Mouse (Mus musculus): Measurements from ENCODE around the gene Naa20. TPM values are rescaled to one million over a fixed set of nuclear protein-coding genes. Genes with fewer than 3 reads are reported as not detected.
A peak's percentile ranks its signal among the peaks of the same experiment; 100 is the strongest.

Naa20 gene
- polyA plus RNA-seq, 1 experiment from 2014 or later = 145 TPM

GRCm38 (mm10) chr2:145941403-145941802, 39.5 kb downstream of the Naa20 start:
- H3K4me3 ChIP-seq (ENCODE audit: low read depth, low read length) = no peak overlapping the region
- no peak for ATAC-seq (ENCODE audit: low read depth)
- H3K9me3 ChIP-seq (ENCODE audit: control insufficient read depth, low read length) = no peaks in the 10 kb centered on the region
- no peak overlapping the region for H3K27ac ChIP-seq (ENCODE audit: low read depth, low read length)
- no peaks in the 10 kb centered on the region for H3K27me3 ChIP-seq (ENCODE audit: control insufficient read depth, insufficient read depth, low read length)
- H3K4me2 ChIP-seq (ENCODE audit: low read depth, low read length) = no peak overlapping the region
- no peaks in the 10 kb centered on the region for H3K4me1 ChIP-seq (ENCODE audit: control insufficient read depth, insufficient read depth, low read length)
- no peaks in the 10 kb centered on the region for H3K36me3 ChIP-seq (ENCODE audit: control insufficient read depth, insufficient read depth, low read length)
- no peak overlapping the region for H3K9ac ChIP-seq (replicated peaks; ENCODE audit: low read depth, low read length)
- WGBS = 71% methylated on average over 3 of the region's 3 CpGs

DNA sequence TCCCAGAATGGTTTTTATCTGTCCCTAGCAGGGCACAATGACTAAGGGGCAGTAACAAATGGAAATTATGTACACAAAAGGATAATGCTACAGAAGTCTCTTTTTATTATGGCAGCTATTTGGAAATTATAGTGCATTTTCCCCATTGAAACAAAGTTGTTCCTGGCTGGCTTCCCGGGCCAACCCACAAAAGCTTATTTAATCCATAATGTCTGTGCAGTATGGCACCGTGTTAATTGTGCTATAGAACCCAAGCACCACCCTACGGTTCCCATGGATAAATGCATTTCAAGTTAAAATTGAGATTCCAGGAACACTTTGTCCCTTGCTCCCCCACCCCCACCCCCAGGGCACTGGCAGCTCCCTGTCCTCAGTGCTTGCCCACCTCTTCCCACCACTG, 42.4 kb downstream of the Naa20 start:
- Histone ChIP-seq H3K4me1 (ENCODE audit: control insufficient read depth, insufficient read depth, low read length) (no peaks in the 10 kb centered on the region), H3K36me3 (ENCODE audit: control insufficient read depth, insufficient read depth, low read length) (no peaks in the 10 kb centered on the region), H3K4me3 (ENCODE audit: low read depth, low read length) (no peak overlapping the region), H3K27ac (ENCODE audit: low read depth, low read length) (no peak overlapping the region), H3K9me3 (ENCODE audit: control insufficient read depth, low read length) (no peaks in the 10 kb centered on the region), H3K4me2 (ENCODE audit: low read depth, low read length) (no peak overlapping the region), H3K9ac (replicated peaks; ENCODE audit: low read depth, low read length) (no peak overlapping the region), H3K27me3 (ENCODE audit: control insufficient read depth, insufficient read depth, low read length) (no peaks in the 10 kb centered on the region)
- WGBS = 55% methylated on average over 3 of the region's 3 CpGs
- ATAC-seq (ENCODE audit: low read depth) = no peak

DNA sequence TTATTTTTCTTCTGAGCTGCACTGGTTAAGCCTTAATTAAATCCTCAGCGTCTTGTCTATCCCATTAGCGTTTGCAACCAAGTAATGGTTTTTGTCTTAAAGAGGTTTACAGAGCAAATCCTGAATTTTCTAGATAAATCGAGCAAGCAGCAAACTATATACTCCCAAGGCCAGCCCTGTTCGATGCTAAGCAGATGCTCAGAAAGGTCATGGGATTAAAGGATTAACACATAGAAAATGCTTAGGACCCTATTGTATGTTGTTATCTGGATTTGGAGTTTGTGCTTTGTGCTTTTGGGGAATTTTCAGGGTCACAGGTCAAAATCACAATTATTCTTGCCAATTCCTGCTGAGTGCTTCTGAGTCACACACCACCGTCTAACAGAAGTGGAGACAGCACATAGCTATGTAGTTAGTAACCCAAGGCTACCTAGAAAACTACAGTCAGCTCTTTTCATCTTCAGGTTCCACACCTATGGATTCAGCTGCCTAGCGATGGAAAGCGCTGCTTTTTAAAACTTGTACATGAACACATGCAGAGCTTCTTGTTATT, 46.6 kb downstream of the Naa20 start:
- Histone ChIP-seq H3K4me1 (ENCODE audit: control insufficient read depth, insufficient read depth, low read length) (peaks cover 3% of the 10 kb centered on the region; the same call in 1 of the 2 replicates), H3K27me3 (ENCODE audit: control insufficient read depth, insufficient read depth, low read length) (no peaks in the 10 kb centered on the region), H3K36me3 (ENCODE audit: control insufficient read depth, insufficient read depth, low read length) (no peaks in the 10 kb centered on the region), H3K4me3 (ENCODE audit: low read depth, low read length) (no peak overlapping the region), H3K27ac (ENCODE audit: low read depth, low read length) (no peak overlapping the region), H3K9ac (replicated peaks; ENCODE audit: low read depth, low read length) (no peak overlapping the region), H3K4me2 (ENCODE audit: low read depth, low read length) (no peak overlapping the region), H3K9me3 (ENCODE audit: control insufficient read depth, low read length) (no peaks in the 10 kb centered on the region)
- 74% methylated on average over 7 of the region's 7 CpGs for WGBS
- ATAC-seq (ENCODE audit: low read depth) = no peak

DNA sequence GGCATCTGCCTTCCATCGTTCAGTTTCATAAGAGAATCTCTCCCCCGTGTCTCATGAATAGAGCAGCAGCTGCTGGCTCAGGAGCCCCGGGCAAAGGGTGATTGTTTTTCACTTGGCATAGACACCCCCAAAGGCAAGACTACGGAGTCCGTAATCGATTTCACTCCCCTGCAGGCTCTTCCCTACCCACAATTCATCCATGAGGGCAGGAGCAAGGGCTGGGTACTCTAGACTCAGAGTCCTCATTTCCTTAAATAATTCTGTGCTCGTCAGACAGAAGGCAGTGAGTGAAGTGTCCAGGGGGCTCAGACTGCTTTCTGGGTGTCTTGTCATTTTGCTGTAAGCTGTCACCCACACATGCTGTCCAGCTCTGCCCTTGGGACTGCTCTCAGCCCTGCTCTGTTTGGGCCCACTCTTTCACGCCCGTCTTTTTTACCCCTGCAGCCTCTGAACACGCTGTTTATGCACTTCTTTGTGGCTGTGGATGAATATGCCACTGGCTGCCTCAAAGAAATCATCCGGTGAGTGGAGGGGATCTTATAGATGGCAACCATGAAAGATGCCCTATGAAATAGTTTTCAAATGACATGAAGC, 47.7 kb downstream of the Naa20 start:
- ATAC-seq (ENCODE audit: low read depth) = peak; percentile 73
- Histone ChIP-seq H3K27ac (ENCODE audit: low read depth, low read length) (peak overlapping the region; percentile 16; the same call in 1 of the 2 replicates), H3K27me3 (ENCODE audit: control insufficient read depth, insufficient read depth, low read length) (no peaks in the 10 kb centered on the region), H3K4me3 (ENCODE audit: low read depth, low read length) (no peak overlapping the region), H3K36me3 (ENCODE audit: control insufficient read depth, insufficient read depth, low read length) (no peaks in the 10 kb centered on the region), H3K9ac (replicated peaks; ENCODE audit: low read depth, low read length) (0 out of 2 replicates have a peak overlapping the region, but pooled peaks have one; percentile 17), H3K9me3 (ENCODE audit: control insufficient read depth, low read length) (no peaks in the 10 kb centered on the region), H3K4me2 (ENCODE audit: low read depth, low read length) (no peak overlapping the region), H3K4me1 (ENCODE audit: control insufficient read depth, insufficient read depth, low read length) (peaks cover 3% of the 10 kb centered on the region; the same call in 1 of the 2 replicates)
- WGBS = 14% methylated on average over 11 of the region's 11 CpGs

DNA sequence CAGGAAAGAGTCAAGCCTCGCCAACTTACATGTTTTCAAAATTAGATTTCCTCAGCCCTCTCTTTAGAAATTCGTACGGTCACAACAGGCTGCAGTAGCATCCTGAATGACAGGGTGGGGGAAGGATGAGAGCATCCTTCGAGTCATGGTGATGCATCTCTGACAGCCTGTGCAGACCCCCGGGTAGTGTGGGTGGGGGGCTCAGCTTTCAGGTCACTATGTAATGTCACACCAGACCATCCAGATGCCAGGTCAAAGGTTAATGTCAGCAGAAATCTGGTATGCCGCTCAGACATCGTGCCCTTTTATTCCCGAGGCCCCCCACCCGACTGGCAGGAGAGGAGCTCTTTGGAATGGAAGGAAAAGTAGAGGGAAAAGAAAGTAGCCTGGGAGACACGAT, 48.3 kb downstream of the Naa20 start:
- Histone ChIP-seq H3K4me3 (ENCODE audit: low read depth, low read length) (no peak overlapping the region), H3K27ac (ENCODE audit: low read depth, low read length) (no peak overlapping the region), H3K36me3 (ENCODE audit: control insufficient read depth, insufficient read depth, low read length) (no peaks in the 10 kb centered on the region), H3K27me3 (ENCODE audit: control insufficient read depth, insufficient read depth, low read length) (no peaks in the 10 kb centered on the region), H3K9me3 (ENCODE audit: control insufficient read depth, low read length) (no peaks in the 10 kb centered on the region), H3K9ac (replicated peaks; ENCODE audit: low read depth, low read length) (no peak overlapping the region), H3K4me1 (ENCODE audit: control insufficient read depth, insufficient read depth, low read length) (peaks cover 3% of the 10 kb centered on the region; the same call in 1 of the 2 replicates), H3K4me2 (ENCODE audit: low read depth, low read length) (no peak overlapping the region)
- ATAC-seq (ENCODE audit: low read depth) = no peak
- WGBS = 12% methylated on average over 10 of the region's 10 CpGs

DNA sequence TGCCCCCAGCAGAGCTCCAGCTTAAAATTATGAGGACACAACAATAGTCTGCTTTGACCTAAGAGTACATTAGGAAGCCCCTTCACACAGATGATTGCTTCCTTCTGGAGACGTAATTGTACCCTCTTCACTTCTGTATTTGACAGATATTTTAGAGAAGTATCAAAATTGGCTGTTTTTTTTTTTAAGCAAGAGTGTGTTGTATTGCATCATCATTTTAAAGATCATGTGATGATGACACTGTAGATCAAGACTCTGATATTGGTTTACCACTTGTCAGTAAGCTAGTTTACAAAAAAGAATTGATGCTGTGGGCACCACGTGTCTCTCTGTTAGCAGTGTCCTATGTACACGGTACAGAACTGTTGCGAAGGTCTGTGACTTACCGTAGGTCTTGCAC, 50.8 kb downstream of the Naa20 start:
- Histone ChIP-seq H3K9me3 (ENCODE audit: control insufficient read depth, low read length) (no peaks in the 10 kb centered on the region), H3K4me2 (ENCODE audit: low read depth, low read length) (no peak overlapping the region), H3K27me3 (ENCODE audit: control insufficient read depth, insufficient read depth, low read length) (no peaks in the 10 kb centered on the region), H3K9ac (replicated peaks; ENCODE audit: low read depth, low read length) (no peak overlapping the region), H3K36me3 (ENCODE audit: control insufficient read depth, insufficient read depth, low read length) (no peaks in the 10 kb centered on the region), H3K27ac (ENCODE audit: low read depth, low read length) (no peak overlapping the region), H3K4me3 (ENCODE audit: low read depth, low read length) (no peak overlapping the region), H3K4me1 (ENCODE audit: control insufficient read depth, insufficient read depth, low read length) (peaks cover 3% of the 10 kb centered on the region; the same call in 1 of the 2 replicates)
- ATAC-seq (ENCODE audit: low read depth) = no peak
- WGBS = 51% methylated on average over 5 of the region's 5 CpGs

DNA sequence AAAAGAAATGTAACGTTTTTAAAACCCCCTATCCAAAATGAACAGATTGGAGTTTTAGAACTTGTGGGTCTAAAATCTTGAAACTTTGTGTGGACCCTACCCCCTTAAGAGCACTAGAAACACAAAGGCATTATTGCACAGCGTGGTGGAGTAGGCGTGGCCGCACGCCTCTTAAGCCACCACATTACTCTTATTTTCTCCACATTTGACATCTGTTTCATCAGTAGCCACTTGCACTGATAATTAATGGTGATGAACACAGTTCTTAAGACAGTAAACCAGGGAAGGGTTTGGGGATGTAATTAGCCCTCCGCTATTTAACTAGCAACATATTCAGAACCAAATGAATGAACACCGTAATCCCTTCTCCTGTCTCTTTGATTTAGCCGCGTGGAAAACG, 53.9 kb downstream of the Naa20 start:
- H3K4me1 ChIP-seq (ENCODE audit: control insufficient read depth, insufficient read depth, low read length) = no peaks in the 10 kb centered on the region
- H3K27me3 ChIP-seq (ENCODE audit: control insufficient read depth, insufficient read depth, low read length) = no peaks in the 10 kb centered on the region
- ATAC-seq (ENCODE audit: low read depth) = no peak
- no peak overlapping the region for H3K4me2 ChIP-seq (ENCODE audit: low read depth, low read length)
- 36% methylated on average over 10 of the region's 10 CpGs for WGBS
- no peak overlapping the region for H3K9ac ChIP-seq (replicated peaks; ENCODE audit: low read depth, low read length)
- no peaks in the 10 kb centered on the region for H3K36me3 ChIP-seq (ENCODE audit: control insufficient read depth, insufficient read depth, low read length)
- H3K9me3 ChIP-seq (ENCODE audit: control insufficient read depth, low read length) = no peaks in the 10 kb centered on the region
- H3K4me3 ChIP-seq (ENCODE audit: low read depth, low read length) = no peak overlapping the region
- H3K27ac ChIP-seq (ENCODE audit: low read depth, low read length) = no peak overlapping the region

GRCm38 (mm10) chr2:145956318-145956717, 54.4 kb downstream of the Naa20 start:
- Histone ChIP-seq H3K27ac (ENCODE audit: low read depth, low read length) (no peak overlapping the region), H3K4me3 (ENCODE audit: low read depth, low read length) (no peak overlapping the region), H3K4me1 (ENCODE audit: control insufficient read depth, insufficient read depth, low read length) (no peaks in the 10 kb centered on the region), H3K36me3 (ENCODE audit: control insufficient read depth, insufficient read depth, low read length) (no peaks in the 10 kb centered on the region), H3K27me3 (ENCODE audit: control insufficient read depth, insufficient read depth, low read length) (no peaks in the 10 kb centered on the region), H3K4me2 (ENCODE audit: low read depth, low read length) (no peak overlapping the region), H3K9me3 (ENCODE audit: control insufficient read depth, low read length) (no peaks in the 10 kb centered on the region), H3K9ac (replicated peaks; ENCODE audit: low read depth, low read length) (no peak overlapping the region)
- no peak for ATAC-seq (ENCODE audit: low read depth)
- WGBS = 41% methylated on average over 5 of the region's 5 CpGs

GRCm38 (mm10) chr2:145957450-145957849, 55.6 kb downstream of the Naa20 start:
- H3K9me3 ChIP-seq (ENCODE audit: control insufficient read depth, low read length) = no peaks in the 10 kb centered on the region
- H3K9ac ChIP-seq (replicated peaks; ENCODE audit: low read depth, low read length) = no peak overlapping the region
- no peaks in the 10 kb centered on the region for H3K36me3 ChIP-seq (ENCODE audit: control insufficient read depth, insufficient read depth, low read length)
- 10% methylated on average over 4 of the region's 4 CpGs for WGBS
- ATAC-seq (ENCODE audit: low read depth) = no peak
- no peaks in the 10 kb centered on the region for H3K4me1 ChIP-seq (ENCODE audit: control insufficient read depth, insufficient read depth, low read length)
- H3K27ac ChIP-seq (ENCODE audit: low read depth, low read length) = no peak overlapping the region
- H3K4me2 ChIP-seq (ENCODE audit: low read depth, low read length) = no peak overlapping the region
- no peak overlapping the region for H3K4me3 ChIP-seq (ENCODE audit: low read depth, low read length)
- H3K27me3 ChIP-seq (ENCODE audit: control insufficient read depth, insufficient read depth, low read length) = no peaks in the 10 kb centered on the region
